Mouse (Mus musculus) neutrophil, adult 5-6 weeks (primary cell): ENCODE measurements at regions not wholly inside any gene's neighbourhood (a gene's known extent, or its start where the extent isn't known, plus 50 kb on each side); places are given as distances from the start of the nearest gene placed in this dataset.
"Not testable (repeated sequence)": the region's sequence is repeated elsewhere in the genome, so short reads cannot be mapped to it uniquely, and the experiment has no call there.

Experiments
- ATAC-seq: fragments of 151-379, 151-347 bp; 2 replicates; pipeline ENCODE4 v1.8.0; 2017; ENCODE audit warnings: mild to moderate bottlenecking, moderate TSS enrichment; ENCODE audit not compliant: insufficient number of reproducible peaks, poor library complexity, low FRiP score, severe bottlenecking; ENCODE audit errors: extremely low read depth

- no peak for ATAC-seq
These were observed 179.9 kb downstream of the Enc1 start for GRCm38 (mm10) chr13:97420773-97421172.

GRCm38 (mm10) chr13:97419100-97419499 is 178.2 kb downstream of the Enc1 start:
- no peak for ATAC-seq

GRCm38 (mm10) chr13:97418681-97419080 is 177.8 kb downstream of the Enc1 start:
- no peak for ATAC-seq

GRCm38 (mm10) chr13:97418081-97418480 is 177.2 kb downstream of the Enc1 start:
- no peak for ATAC-seq

GRCm38 (mm10) chr13:97415927-97416709 is 175.2 kb downstream of the Enc1 start:
- no peak for ATAC-seq

GRCm38 (mm10) chr13:97415381-97415780 is 174.5 kb downstream of the Enc1 start:
- no peak for ATAC-seq

- no peak for ATAC-seq
These were observed 171.2 kb downstream of the Enc1 start for GRCm38 (mm10) chr13:97412151-97412550.

GRCm38 (mm10) chr13:97410550-97411201 is 169.8 kb downstream of the Enc1 start:
- no peak for ATAC-seq

GRCm38 (mm10) chr13:97409891-97410525 is 169.1 kb downstream of the Enc1 start:
- ATAC-seq, result no peak

GRCm38 (mm10) chr13:97409291-97409780 is 168.4 kb downstream of the Enc1 start:
- ATAC-seq, result no peak

- ATAC-seq, result no peak
These were observed 167.7 kb downstream of the Enc1 start for GRCm38 (mm10) chr13:97408414-97409290.

GRCm38 (mm10) chr13:97407773-97408172 is 166.9 kb downstream of the Enc1 start:
- no peak for ATAC-seq

- 0 out of 2 replicates have a peak, but pooled peaks have one; percentile 13 for ATAC-seq
These were observed 165.8 kb downstream of the Enc1 start for GRCm38 (mm10) chr13:97406678-97407077.

- no peak for ATAC-seq
These were observed 161.4 kb downstream of the Enc1 start for GRCm38 (mm10) chr13:97402164-97402761.

- ATAC-seq, result no peak
These were observed 160.7 kb downstream of the Enc1 start for GRCm38 (mm10) chr13:97401620-97402019.

- ATAC-seq, result no peak
These were observed 157.1 kb downstream of the Enc1 start for GRCm38 (mm10) chr13:97398041-97398440.

- ATAC-seq, result no peak
These were observed 156.2 kb downstream of the Enc1 start for GRCm38 (mm10) chr13:97396899-97397640.

GRCm38 (mm10) chr13:97396286-97396685 is 155.4 kb downstream of the Enc1 start:
- not testable (repeated sequence) for ATAC-seq
